Mouse (Mus musculus) lung, adult 2 months (tissue): Measurements from ENCODE around the gene Lama2. TPM values are rescaled to one million over a fixed set of nuclear protein-coding genes. Genes with fewer than 3 reads are reported as not detected.

Experiments used
- DNase-seq: peaks from one replicate; pipeline ENCODE4 v3.0.0; 2022
- H3K4me1 ChIP-seq: fragments of 200-500 bp; 2 replicates; pipeline ENCODE4 v1.6.1; 2011; ENCODE audit warnings: low read length; ENCODE audit not compliant: control insufficient read depth, insufficient read depth
- H3K4me3 ChIP-seq: fragments of 200-500 bp; replicated peaks from 2 replicates; pipeline ENCODE3; 2011; ENCODE audit warnings: low read depth, mild to moderate bottlenecking, control low read depth, low read length; ENCODE audit errors: extremely low read depth
- CTCF ChIP-seq: fragments of 200-500 bp; IDR thresholded peaks from 2 replicates; pipeline ENCODE4 v1.5.1; 2011; ENCODE audit warnings: mild to moderate bottlenecking, low read length, control low read depth; ENCODE audit not compliant: insufficient read depth
- POLR2A ChIP-seq: fragments of 200-500 bp; IDR thresholded peaks from 2 replicates; pipeline ENCODE4 v1.6.1; 2011; ENCODE audit warnings: low read depth, mild to moderate bottlenecking, control low read depth, low read length, borderline replicate concordance; ENCODE audit errors: extremely low read depth
- WGBS: fragments of 180-500 bp; shearing (Covaris S2); methylation state at CpG from one replicate; pipeline ENCODE4 v1.1.7; 2018; 5-methylcytosine and 5-hydroxymethylcytosine counted together
- polyA plus RNA-seq: library from polyadenylated mRNA; depleted of rRNA; stranded (reverse); fragments of >200 nt; gene quantifications from 2 replicates; pipeline ENCODE4 v1.2.3, GENCODE M21; 2012

Lama2 gene
- polyA plus RNA-seq, 1 experiment, result 18.3 TPM

GRCm38 (mm10) chr10:27207320-27207719 lies 412.2 kb downstream of the Lama2 start:
- no peak for TF ChIP-seq CTCF
- no peak for TF ChIP-seq POLR2A
- H3K4me1 ChIP-seq, result no peaks in the 10 kb centered on the region
- no peak for DNase-seq
- 36% methylated on average over 12 of the region's 12 CpGs for WGBS
- no peak overlapping the region for H3K4me3 ChIP-seq

- DNase-seq, result no peak
- WGBS, result 54% methylated on average over 1 of the region's 1 CpGs
- no peaks in the 10 kb centered on the region for H3K4me1 ChIP-seq
Observed at GRCm38 (mm10) chr10:27198443-27198842, 421.1 kb downstream of the Lama2 start.

GRCm38 (mm10) chr10:27193986-27194908 lies 425.3 kb downstream of the Lama2 start:
- no peak for DNase-seq
- WGBS, result 87% methylated on average over 8 of the region's 8 CpGs
- TF ChIP-seq POLR2A (no peak), CTCF (no peak)
- H3K4me1 ChIP-seq, result no peaks in the 10 kb centered on the region
- no peak overlapping the region for H3K4me3 ChIP-seq

More at GRCm38 (mm10) chr10:27198443-27198842, 421.1 kb downstream of the Lama2 start:
- H3K4me3 ChIP-seq, result no peak overlapping the region
- TF ChIP-seq CTCF (no peak), POLR2A (no peak)

- no peak overlapping the region for H3K4me3 ChIP-seq
- no peaks in the 10 kb centered on the region for H3K4me1 ChIP-seq
- WGBS, result 77% methylated on average over 9 of the region's 9 CpGs
- DNase-seq, result no peak
- TF ChIP-seq POLR2A (no peak), CTCF (no peak)
Observed at GRCm38 (mm10) chr10:27188630-27189365, 430.8 kb downstream of the Lama2 start.

GRCm38 (mm10) chr10:27184185-27184584 lies 435.4 kb downstream of the Lama2 start:
- Histone ChIP-seq H3K4me3 (no peak overlapping the region), H3K4me1 (no peaks in the 10 kb centered on the region)
- no peak for TF ChIP-seq CTCF
- TF ChIP-seq POLR2A, result no peak
- 92% methylated on average over 5 of the region's 5 CpGs for WGBS
- no peak for DNase-seq

GRCm38 (mm10) chr10:27174271-27174670 lies 445.3 kb downstream of the Lama2 start:
- TF ChIP-seq CTCF (no peak), POLR2A (no peak)
- WGBS, result 61% methylated on average over 2 of the region's 2 CpGs
- DNase-seq, result no peak
- H3K4me1 ChIP-seq, result peaks cover 2% of the 10 kb centered on the region
- no peak overlapping the region for H3K4me3 ChIP-seq

GRCm38 (mm10) chr10:27164738-27165137 lies 454.8 kb downstream of the Lama2 start:
- Histone ChIP-seq H3K4me1 (no peaks in the 10 kb centered on the region), H3K4me3 (no peak overlapping the region)
- WGBS, result 77% methylated on average over 3 of the region's 3 CpGs
- no peak for DNase-seq
- TF ChIP-seq CTCF (no peak), POLR2A (no peak)

GRCm38 (mm10) chr10:27162364-27162763 lies 457.2 kb downstream of the Lama2 start:
- 80% methylated on average over 2 of the region's 2 CpGs for WGBS
- TF ChIP-seq CTCF (no peak), POLR2A (no peak)
- Histone ChIP-seq H3K4me1 (no peaks in the 10 kb centered on the region), H3K4me3 (no peak overlapping the region)
- no peak for DNase-seq

GRCm38 (mm10) chr10:27150220-27150619 lies 469.3 kb downstream of the Lama2 start:
- Histone ChIP-seq H3K4me1 (no peaks in the 10 kb centered on the region), H3K4me3 (no peak overlapping the region)
- DNase-seq, result no peak
- TF ChIP-seq POLR2A (no peak), CTCF (no peak)
- WGBS, result 88% methylated on average over 3 of the region's 3 CpGs

GRCm38 (mm10) chr10:27140422-27140821 lies 479.1 kb downstream of the Lama2 start:
- DNase-seq, result no peak
- Histone ChIP-seq H3K4me3 (no peak overlapping the region), H3K4me1 (no peaks in the 10 kb centered on the region)
- WGBS, result 24% methylated on average over 3 of the region's 3 CpGs
- TF ChIP-seq CTCF, result no peak
- no peak for TF ChIP-seq POLR2A
